Mouse (Mus musculus) olfactory bulb, adult 2 months (tissue): ENCODE results near the gene Ccnd3. TPM values are rescaled to one million over a fixed set of nuclear protein-coding genes. Genes with fewer than 3 reads are reported as not detected.
A peak's percentile ranks its signal among the peaks of the same experiment; 100 is the strongest.

Experiments used
- H3K27ac ChIP-seq: fragments of 200-500 bp; 2 replicates; pipeline ENCODE4 v1.5.1; 2012; ENCODE audit warnings: low read depth, low read length; ENCODE audit not compliant: insufficient read depth
- H3K4me1 ChIP-seq: fragments of 200-500 bp; 2 replicates; pipeline ENCODE4 v1.6.1; 2012; ENCODE audit warnings: low read length; ENCODE audit not compliant: control insufficient read depth, insufficient read depth
- H3K4me3 ChIP-seq: fragments of 200-500 bp; 2 replicates; pipeline ENCODE4 v1.5.1; 2012; ENCODE audit warnings: mild to moderate bottlenecking, low read depth, low read length, moderate library complexity; ENCODE audit not compliant: insufficient read depth
- CTCF ChIP-seq: fragments of 200-500 bp; IDR thresholded peaks from 2 replicates; pipeline ENCODE4 v1.5.1; 2012; ENCODE audit warnings: low read depth, mild to moderate bottlenecking, low read length, moderate library complexity; ENCODE audit not compliant: insufficient read depth
- POLR2A ChIP-seq: fragments of 200-500 bp; IDR thresholded peaks from 2 replicates; pipeline ENCODE4 v1.6.1; 2012; ENCODE audit warnings: mild to moderate bottlenecking, low read depth, low read length, moderate library complexity; ENCODE audit not compliant: insufficient read depth
- WGBS: fragments of 180-500 bp; shearing (Covaris S2); methylation state at CpG from one replicate; pipeline ENCODE4 v1.1.7; 2018; 5-methylcytosine and 5-hydroxymethylcytosine counted together
- polyA plus RNA-seq: library from polyadenylated mRNA; stranded (reverse); fragments of >200 nt; gene quantifications from 2 replicates; pipeline ENCODE4 v1.2.4, GENCODE M21; 2012; ENCODE audit warnings: low replicate concordance; ENCODE audit not compliant: missing spikeins, insufficient read depth, insufficient read length

Ccnd3 gene
- polyA plus RNA-seq, 1 experiment = 423 TPM

GRCm38 (mm10) chr17:47528919-47529318 lies 24.1 kb downstream of the Ccnd3 start:
- Histone ChIP-seq H3K27ac (no peak overlapping the region), H3K4me3 (no peak overlapping the region), H3K4me1 (peaks cover 5% of the 10 kb centered on the region; the same call in 1 of the 2 replicates)
- WGBS = 72% methylated on average over 8 of the region's 8 CpGs
- no peak for TF ChIP-seq POLR2A
- TF ChIP-seq CTCF = no peak

DNA sequence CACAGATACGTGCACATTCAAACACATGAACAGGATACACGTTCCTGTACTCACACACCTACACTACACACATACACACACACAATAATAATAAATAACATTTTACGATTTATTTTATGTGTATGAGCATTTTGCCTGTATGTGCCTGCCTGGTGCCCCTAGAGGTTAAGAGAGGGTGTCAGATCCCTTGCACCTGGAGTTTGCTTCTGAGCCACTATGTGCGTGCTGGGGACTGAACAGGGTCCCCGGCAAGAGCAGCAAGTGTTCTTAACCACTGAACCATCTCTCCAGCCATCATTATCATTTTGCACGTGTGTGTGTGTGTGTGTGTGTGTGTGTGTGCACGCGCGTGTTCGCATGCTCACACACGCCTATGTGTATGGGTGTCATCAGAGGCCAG lies 24.7 kb downstream of the Ccnd3 start:
- Histone ChIP-seq H3K4me1 (peaks cover 5% of the 10 kb centered on the region; the same call in 1 of the 2 replicates), H3K27ac (no peak overlapping the region), H3K4me3 (no peak overlapping the region)
- 93% methylated on average over 11 of the region's 11 CpGs for WGBS
- no peak for TF ChIP-seq CTCF
- no peak for TF ChIP-seq POLR2A

DNA sequence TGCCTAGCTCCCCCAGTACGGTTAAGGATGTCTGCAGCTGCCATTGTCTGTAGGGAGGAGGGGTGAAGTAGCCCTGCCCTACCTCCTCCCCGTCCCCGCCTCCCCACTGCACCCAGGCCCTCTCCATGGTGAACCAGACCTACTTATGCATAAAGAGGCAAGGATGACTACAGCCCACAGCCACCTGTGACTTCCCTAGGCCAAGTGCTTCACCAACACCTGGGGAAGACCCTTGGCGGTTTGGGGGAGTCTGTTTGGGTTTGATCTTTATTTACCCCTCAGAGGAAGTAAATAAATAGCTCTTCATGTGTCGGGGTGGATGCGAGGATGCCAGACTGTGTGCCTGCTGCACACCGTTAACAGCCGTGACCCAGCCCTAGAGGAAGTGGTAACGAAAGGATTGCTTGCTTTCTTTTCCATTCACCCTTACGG lies 26.6 kb downstream of the Ccnd3 start:
- H3K4me1 ChIP-seq = peaks cover 5% of the 10 kb centered on the region; the same call in 1 of the 2 replicates
- H3K4me3 ChIP-seq = no peak overlapping the region
- 56% methylated on average over 10 of the region's 10 CpGs for WGBS
- no peak for TF ChIP-seq POLR2A
- TF ChIP-seq CTCF = no peak
- no peak overlapping the region for H3K27ac ChIP-seq

- H3K4me1 ChIP-seq = peaks cover 5% of the 10 kb centered on the region; the same call in 1 of the 2 replicates
- WGBS = 96% methylated on average over 5 of the region's 5 CpGs
- TF ChIP-seq POLR2A (no peak), CTCF (no peak)
- H3K27ac ChIP-seq = no peak overlapping the region
- H3K4me3 ChIP-seq = no peak overlapping the region
Observed at GRCm38 (mm10) chr17:47532364-47532763, 27.5 kb downstream of the Ccnd3 start.

DNA sequence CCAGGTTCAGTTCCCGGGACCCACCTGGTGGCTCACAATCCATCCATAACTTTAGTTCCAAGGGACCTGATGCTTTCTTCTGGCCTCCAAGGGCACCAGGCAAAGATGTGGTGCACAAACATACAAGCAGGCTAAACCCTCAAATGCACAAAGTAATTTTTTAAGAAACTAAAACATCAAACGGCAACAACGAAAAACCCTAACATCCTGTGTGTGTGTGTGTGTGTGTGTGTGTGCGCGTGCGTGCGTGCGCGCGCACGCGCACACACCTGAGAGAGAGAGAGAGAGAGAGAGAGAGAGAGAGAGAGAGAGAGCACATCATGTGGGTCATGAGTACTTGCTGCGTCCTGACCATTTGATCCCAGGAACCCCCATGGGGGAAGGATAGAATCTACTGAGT lies 28.8 kb downstream of the Ccnd3 start:
- no peak for TF ChIP-seq POLR2A
- no peak for TF ChIP-seq CTCF
- Histone ChIP-seq H3K27ac (no peak overlapping the region), H3K4me1 (0 out of 2 replicates have a peak, but pooled peaks cover 2% of the 10 kb centered on the region), H3K4me3 (no peak overlapping the region)
- WGBS = 93% methylated on average over 13 of the region's 13 CpGs

DNA sequence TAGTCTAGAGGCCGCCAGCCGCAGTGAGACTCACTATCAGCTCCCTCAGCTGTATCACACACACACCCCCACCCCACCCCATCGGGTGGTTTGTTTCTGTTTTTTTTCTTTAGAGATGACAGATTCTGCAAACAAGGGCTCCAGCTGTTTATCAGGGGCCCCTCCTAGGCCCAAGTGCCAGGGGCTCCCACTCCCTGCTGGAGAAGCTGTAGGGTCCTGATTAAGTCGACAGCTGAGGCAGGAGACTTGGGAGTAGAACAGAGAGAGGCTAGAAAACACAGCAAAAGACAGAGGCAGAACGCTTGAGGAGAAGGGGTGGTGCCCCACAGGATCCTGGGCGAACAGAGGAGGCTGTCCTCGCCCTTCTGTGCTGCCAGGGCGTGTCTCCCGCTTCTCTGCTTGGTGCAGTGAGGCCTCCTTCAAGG lies 31.0 kb downstream of the Ccnd3 start:
- H3K27ac ChIP-seq = no peak overlapping the region
- H3K4me3 ChIP-seq = no peak overlapping the region
- 71% methylated on average over 9 of the region's 9 CpGs for WGBS
- 0 out of 2 replicates have a peak, but pooled peaks cover 2% of the 10 kb centered on the region for H3K4me1 ChIP-seq
- TF ChIP-seq CTCF (no peak), POLR2A (no peak)

- WGBS = 91% methylated on average over 3 of the region's 3 CpGs
- TF ChIP-seq POLR2A = no peak
- no peak for TF ChIP-seq CTCF
- no peak overlapping the region for H3K4me3 ChIP-seq
Observed at GRCm38 (mm10) chr17:47538049-47538448, 33.2 kb downstream of the Ccnd3 start.

DNA sequence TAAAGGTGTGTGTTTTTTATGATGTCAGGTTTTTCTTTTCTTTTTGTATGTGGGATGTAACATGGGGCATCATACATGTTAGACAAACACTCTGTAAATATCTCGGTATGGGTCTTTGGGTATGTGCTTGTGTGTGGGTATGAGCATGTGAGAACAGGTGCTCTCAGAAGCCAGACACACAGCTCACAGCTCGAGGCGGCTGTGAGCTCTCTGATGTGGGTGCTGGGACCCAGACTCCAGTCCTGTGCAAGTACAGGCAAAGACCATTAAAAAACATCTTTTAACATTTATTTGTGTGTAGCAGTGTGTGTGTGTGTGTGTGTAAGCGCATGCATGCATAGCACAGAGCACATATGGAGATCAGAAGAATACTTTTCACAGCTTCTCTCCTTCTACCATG lies 34.3 kb downstream of the Ccnd3 start:
- no peak for TF ChIP-seq CTCF
- H3K4me3 ChIP-seq = no peak overlapping the region
- no peak overlapping the region for H3K27ac ChIP-seq
- 97% methylated on average over 4 of the region's 4 CpGs for WGBS
- H3K4me1 ChIP-seq = peaks cover 13% of the 10 kb centered on the region

More at GRCm38 (mm10) chr17:47538049-47538448, 33.2 kb downstream of the Ccnd3 start:
- H3K4me1 ChIP-seq = peaks cover 11% of the 10 kb centered on the region
- H3K27ac ChIP-seq = no peak overlapping the region

- H3K4me1 ChIP-seq = peaks cover 13% of the 10 kb centered on the region
- no peak for TF ChIP-seq POLR2A
- TF ChIP-seq CTCF = no peak
- 46% methylated on average over 5 of the region's 5 CpGs for WGBS
- H3K27ac ChIP-seq = peak overlapping the region; percentile 20; the same call in 1 of the 2 replicates
- H3K4me3 ChIP-seq = no peak overlapping the region
Observed at GRCm38 (mm10) chr17:47542061-47542460, 37.2 kb downstream of the Ccnd3 start.
